21 mouse cellular contexts compared by ENCODE assay signal in the genomic region with DNA sequence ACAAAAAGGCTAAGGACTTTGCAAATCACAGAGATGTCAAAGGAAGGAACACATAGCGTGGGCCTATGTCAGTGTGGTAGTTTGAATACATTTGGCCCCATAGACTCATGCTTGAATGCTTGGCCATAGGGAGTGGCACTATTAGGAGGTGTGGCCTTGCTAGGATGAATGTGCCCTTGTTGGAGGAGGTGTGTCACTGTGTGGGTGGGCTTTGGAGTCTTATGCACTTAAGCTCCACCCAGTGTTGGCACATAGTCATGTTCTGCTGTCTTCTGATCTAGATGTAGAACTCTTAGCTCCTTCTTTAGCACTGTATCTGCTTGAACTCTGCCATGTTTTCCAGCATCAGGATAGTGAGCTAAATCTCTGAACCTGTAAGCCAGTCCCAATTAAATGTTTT.
DNase-seq lines count a peak whose midpoint lies in the region; ATAC-seq and TF ChIP-seq lines count a peak whose summit lies in the region.
"Had no signal": no experiment of that assay in that cellular context is flagged by ENCODE, and none has a peak within 500 bp of the region (broad histone marks: within the 10 kb centered on the region; RNA-seq: fewer than 3 reads in every experiment).

No protein-coding gene starts in this region.

- ATAC-seq in megakaryocyte-erythroid progenitor cell, adult 5-6 weeks (replicated peaks; ENCODE audit: low FRiP score, low TSS enrichment, poor library complexity, severe bottlenecking) = peak; percentile 22; the same call in 1 of the 2 replicates
- ATAC-seq: forebrain, embryonic 13.5 days; forebrain, embryonic 15.5 days; forebrain, postnatal 0 days had no signal

- H3K4me3 ChIP-seq in gastrocnemius, adult 2 months = no peak overlapping the region
- H3K4me3 ChIP-seq: embryonic facial prominence, embryonic 10.5 days; embryonic facial prominence, embryonic 12.5 days; forebrain, embryonic 13.5 days; forebrain, embryonic 15.5 days had no signal

- intact Hi-C loops in gastrocnemius, adult 2 months (cut with DNase I) = no loop called here

- no peak overlapping the region for H3K27ac ChIP-seq in gastrocnemius, adult 2 months
- H3K27ac ChIP-seq: embryonic facial prominence, embryonic 10.5 days; embryonic facial prominence, embryonic 12.5 days; forebrain, embryonic 13.5 days; forebrain, embryonic 15.5 days had no signal

- DNase-seq in 416B (ENCODE audit: low read depth) (peak; percentile 19), ES-CJ7 (ENCODE audit: low read depth, low spot score) (peak; percentile 33), R1 (ENCODE audit: low read depth, low spot score) (peak; percentile 34)
- no peak for DNase-seq in gastrocnemius, adult 2 months
- no peak for DNase-seq in lung, adult 18-20 months
- no peak for DNase-seq in B cell, adult 2 months
- DNase-seq: adrenal gland, adult 2 months; adrenal gland, postnatal 10 days; adrenal gland, postnatal 25 days; cerebellum, adult 11 months; cerebellum, adult 18-20 months; cerebellum, adult 8-10 months; cerebellum, adult 9-11 months; cerebellum, postnatal 14 days; cerebellum, postnatal 36 days; forebrain, postnatal 0 days had no signal

- TF ChIP-seq CTCF in gastrocnemius, adult 2 months (IDR thresholded peaks at IDR 0.05) = no peak

Comparison
In these comparisons a context has a peak if more than half of its experiments do, and no peak if none do; other contexts are left out.
1. DNase-seq: peak in 416B (single experiment), ES-CJ7 (single experiment) and R1 (single experiment); none in gastrocnemius, adult 2 months (single experiment), lung, adult 18-20 months (0 of 2) and B cell, adult 2 months (0 of 2).